Mouse (Mus musculus) liver, adult 2 months (tissue): ENCODE results near the gene Cpa4.

Experiments
- CTCF ChIP-seq: fragments of 200-500 bp; IDR thresholded peaks from 2 replicates; pipeline ENCODE4 v1.5.1; 2011; ENCODE audit warnings: low read depth, low read length, control low read depth
- POLR2A ChIP-seq: fragments of 200-500 bp; IDR thresholded peaks from 2 replicates; pipeline ENCODE4 v1.6.1; 2011; ENCODE audit warnings: low read length, control low read depth; ENCODE audit not compliant: insufficient read depth; ENCODE audit errors: extremely low read depth

- TF ChIP-seq POLR2A (no peak), CTCF (no peak)
Measured at GRCm38 (mm10) chr6:30520400-30520799, 47.8 kb upstream of the Cpa4 start.
